Mouse (Mus musculus) gastrocnemius, postnatal 25 days (tissue): ENCODE measurements at regions not wholly inside any gene's neighbourhood (a gene's known extent, or its start where the extent isn't known, plus 50 kb on each side); places are given as distances from the start of the nearest gene placed in this dataset.

ENCODE experiments used
- DNase-seq: peaks from one replicate; pipeline ENCODE4 v3.0.0; 2022

DNA sequence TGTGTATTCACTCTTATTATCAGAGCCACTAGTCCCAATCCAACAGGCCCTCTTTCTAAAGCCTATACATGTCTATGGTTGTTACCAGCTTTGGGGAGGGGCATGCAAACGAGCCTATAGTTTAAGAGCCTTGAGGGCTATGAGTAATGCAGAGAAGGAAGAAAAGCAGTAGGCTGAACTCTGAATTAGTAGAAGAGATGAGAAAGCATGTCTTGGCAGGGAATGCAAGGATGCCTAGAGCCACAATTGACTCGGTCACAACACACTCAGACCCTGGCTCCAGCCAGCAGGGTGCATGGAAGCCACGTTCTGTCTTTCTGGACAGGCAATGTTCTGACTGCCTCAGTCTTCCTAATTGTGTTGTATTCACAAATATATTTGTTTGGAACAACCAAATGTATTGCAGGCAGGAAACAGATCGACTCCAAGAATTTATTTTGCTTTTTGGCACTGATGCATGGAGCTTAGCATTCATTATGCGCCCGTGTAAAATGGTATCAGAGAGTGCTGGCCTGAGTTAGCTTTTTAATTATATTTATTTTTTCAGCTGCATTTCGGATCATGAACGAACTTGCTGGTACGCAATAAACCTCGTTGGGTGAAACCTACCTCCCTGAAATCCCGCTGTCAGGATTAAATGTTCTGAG lies 110.2 kb downstream of the Rybp start:
- no peak for DNase-seq

DNA sequence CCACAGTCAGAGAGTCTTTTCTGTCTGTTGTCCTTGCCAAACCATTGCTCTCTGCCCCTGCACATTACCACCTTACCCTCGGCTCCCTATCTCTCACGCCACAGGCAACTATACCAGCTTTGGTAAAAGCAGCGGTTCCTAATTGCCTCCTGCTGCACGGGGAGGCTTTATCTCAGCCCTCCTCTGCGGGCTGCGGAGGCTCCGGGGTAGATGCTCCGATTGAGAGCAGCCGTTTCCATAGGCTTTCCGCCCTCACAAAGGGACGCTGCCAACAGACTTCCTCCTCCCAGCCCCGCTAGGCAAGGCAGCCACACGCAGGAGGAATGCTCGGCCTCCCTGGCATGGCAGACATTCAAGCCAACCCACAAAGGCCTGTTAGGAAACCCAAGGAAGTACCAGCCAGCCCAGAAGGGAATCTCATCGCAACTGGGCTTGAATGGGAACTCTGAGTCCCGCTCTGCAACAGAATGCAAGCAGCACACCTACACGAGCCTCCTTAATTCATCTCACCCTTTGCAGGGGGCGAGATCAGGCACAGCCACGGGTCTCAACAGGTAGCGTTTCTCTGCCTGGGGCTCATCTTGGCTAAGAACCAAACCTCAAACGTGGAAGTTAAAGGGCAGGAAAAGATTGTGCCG lies 116.5 kb downstream of the Rybp start:
- DNase-seq = peak; percentile 24

DNA sequence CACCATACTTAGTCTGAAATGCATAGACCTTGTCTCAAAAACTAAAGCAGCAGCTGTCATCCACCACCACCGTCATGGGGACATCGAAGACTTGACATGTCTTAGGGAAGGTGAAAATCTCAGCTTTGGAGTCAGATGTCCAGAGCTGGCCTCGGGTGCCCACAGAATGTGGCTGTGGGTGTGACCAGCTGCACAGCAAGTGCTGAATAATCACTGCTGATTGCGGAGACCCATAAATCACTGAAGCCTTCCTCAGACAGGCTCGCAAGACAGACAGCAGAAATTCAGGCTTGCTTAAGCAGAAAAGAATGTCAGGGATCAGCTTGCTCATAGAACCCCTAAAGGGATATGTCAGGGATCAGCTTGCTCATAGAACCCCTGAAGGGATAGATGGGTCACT lies 120.0 kb downstream of the Rybp start:
- DNase-seq = peak; percentile 38

GRCm38 (mm10) chr6:100165746-100166145 lies 121.5 kb downstream of the Rybp start:
- DNase-seq = no peak

GRCm38 (mm10) chr6:100164162-100164561 lies 123.1 kb downstream of the Rybp start:
- DNase-seq = no peak

- no peak for DNase-seq
Measured at GRCm38 (mm10) chr6:100163814-100164130, 123.5 kb downstream of the Rybp start.

DNA sequence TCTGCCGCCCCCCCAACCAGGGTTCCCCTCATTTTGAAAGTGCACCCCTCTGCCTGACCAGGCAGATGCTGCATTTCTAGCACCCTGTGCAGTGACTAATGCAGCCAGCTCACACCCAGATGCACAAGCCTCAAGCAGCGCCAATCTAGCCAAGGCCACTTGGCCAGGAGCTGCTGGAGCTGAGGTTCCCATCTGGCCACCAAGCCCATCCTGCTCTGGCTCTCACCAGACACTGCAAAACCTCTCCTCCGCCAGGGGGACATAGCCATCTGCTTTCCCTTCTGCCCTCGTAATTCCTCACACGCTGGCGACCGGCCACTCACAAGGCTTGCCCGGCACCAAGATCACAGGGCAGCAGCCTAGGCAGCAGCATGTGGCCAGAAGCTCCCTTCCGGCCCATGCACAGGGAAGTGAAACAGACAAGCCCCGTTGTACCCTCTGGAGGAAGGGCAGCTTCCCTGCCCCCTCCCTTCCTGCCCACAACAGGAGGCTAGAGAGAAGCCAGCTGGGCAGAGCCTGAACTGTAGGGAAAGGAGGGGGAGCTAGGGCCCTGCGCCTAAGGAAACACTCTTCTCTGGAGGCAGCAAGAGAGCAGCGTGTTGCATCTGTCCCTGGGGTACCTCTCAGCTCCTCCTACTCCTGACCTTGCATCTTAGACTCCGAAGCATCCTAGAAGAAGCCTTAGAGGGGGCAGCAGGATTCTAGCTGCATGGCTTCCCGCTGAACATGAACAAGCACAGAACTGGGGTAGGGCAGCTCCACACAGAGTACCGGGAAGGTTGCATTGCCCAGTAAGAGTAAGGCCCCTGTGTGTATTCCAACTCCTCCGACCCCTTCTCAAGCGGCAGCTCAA lies 124.1 kb downstream of the Rybp start:
- peak; percentile 83 for DNase-seq

- DNase-seq = no peak
Measured at GRCm38 (mm10) chr6:100160670-100161069, 126.6 kb downstream of the Rybp start.

GRCm38 (mm10) chr6:100159817-100160216 lies 127.5 kb downstream of the Rybp start:
- no peak for DNase-seq

- DNase-seq = no peak
Measured at GRCm38 (mm10) chr6:100159246-100159645, 128.0 kb downstream of the Rybp start.

GRCm38 (mm10) chr6:100157288-100157687 lies 130.0 kb downstream of the Rybp start:
- no peak for DNase-seq

DNA sequence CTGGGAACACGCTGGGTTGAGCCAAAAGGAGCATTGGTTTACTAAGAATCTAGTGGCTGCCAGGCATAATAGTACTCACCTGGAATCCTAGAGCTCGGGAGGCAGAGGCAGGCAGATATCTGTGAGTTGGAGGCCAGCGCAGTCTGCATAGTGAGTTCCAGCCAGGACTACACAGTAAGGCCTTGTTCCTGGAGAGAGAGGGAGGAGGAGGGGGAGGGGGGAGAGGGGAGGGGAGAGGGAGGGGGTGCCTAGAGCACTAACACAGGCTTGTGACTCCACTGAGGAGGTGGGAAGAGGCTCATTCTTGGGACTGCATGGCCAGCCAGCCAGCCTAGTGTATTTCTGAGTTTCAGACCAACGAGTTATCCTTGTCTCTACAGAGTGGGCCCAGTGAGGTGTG lies 131.1 kb downstream of the Rybp start:
- no peak for DNase-seq

DNA sequence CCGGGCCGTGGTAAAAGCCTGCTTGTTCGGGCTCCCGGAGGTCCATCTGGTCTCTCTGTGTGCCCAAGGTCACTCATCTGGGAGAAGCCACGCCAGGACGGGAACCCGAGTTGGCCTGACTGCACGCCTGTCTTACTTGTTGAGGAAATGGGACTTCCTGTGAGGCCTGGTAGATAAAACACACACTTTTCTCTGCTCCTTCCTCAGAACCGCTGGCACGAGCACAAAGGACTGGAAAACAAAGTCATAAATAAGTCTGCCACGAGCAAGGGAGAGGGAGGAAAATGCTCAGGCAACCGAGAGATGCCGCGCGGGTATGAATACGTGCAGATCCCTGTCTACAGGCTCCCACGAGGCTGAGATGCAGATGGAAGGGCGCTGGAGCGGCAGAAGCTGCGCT lies 131.6 kb downstream of the Rybp start:
- DNase-seq = no peak

GRCm38 (mm10) chr6:100151447-100151846 lies 135.8 kb downstream of the Rybp start:
- DNase-seq = no peak

GRCm38 (mm10) chr6:100150703-100151208 lies 136.5 kb downstream of the Rybp start:
- DNase-seq = no peak

- no peak for DNase-seq
Measured at GRCm38 (mm10) chr6:100149458-100149852, 137.8 kb downstream of the Rybp start.

- DNase-seq = no peak
Measured at GRCm38 (mm10) chr6:100148751-100149457, 138.4 kb downstream of the Rybp start.

- DNase-seq = peak; percentile 41
Measured at GRCm38 (mm10) chr6:100146360-100146935, 140.8 kb downstream of the Rybp start.

DNA sequence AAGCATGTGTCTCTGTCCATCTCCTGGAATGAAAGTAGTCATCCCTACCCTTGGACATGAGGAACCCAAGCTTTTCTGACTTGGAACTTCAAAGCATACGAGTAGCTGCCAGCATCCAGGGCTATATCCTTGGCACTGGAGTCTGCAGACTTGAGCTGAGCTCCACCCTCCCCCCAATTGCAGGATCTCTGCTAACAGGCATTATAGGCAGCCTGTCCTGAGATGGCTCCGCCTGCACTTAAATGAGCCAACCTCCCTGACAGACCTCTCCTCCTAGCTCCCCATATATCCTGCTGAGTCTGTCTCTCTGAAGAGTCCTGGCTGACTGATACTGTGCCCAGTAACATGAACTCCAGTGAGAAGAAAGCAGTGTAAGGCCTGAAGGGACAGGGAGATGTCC lies 141.4 kb downstream of the Rybp start:
- DNase-seq = no peak

GRCm38 (mm10) chr6:100144544-100145287 lies 142.6 kb downstream of the Rybp start:
- no peak for DNase-seq

GRCm38 (mm10) chr6:100143586-100144301 lies 143.5 kb downstream of the Rybp start:
- DNase-seq = peak; percentile 91
